Mouse (Mus musculus) neural tube, embryonic 15.5 days (tissue): ENCODE measurements at regions not wholly inside any gene's neighbourhood (a gene's known extent, or its start where the extent isn't known, plus 50 kb on each side); places are given as distances from the start of the nearest gene placed in this dataset.

ENCODE experiments used
- ATAC-seq: fragments of 200-750 bp; cut with Nextera tagmentation; 2 replicates; pipeline ENCODE4 v1.8.0; 2017; ENCODE audit warnings: mild to moderate bottlenecking, moderate TSS enrichment, moderate library complexity; ENCODE audit not compliant: low FRiP score
- H3K27ac ChIP-seq: fragments of 300-500 bp; sonication (generic); replicated peaks from 2 replicates; pipeline ENCODE4 v1.5.1; 2015; ENCODE audit warnings: mild to moderate bottlenecking, inconsistent platforms
- H3K27me3 ChIP-seq: fragments of 300-500 bp; sonication (generic); replicated peaks from 2 replicates; pipeline ENCODE4 v1.6.1; 2015; ENCODE audit warnings: inconsistent platforms
- H3K36me3 ChIP-seq: fragments of 300-500 bp; sonication (generic); 2 replicates; pipeline ENCODE4 v1.6.1; 2015; ENCODE audit warnings: inconsistent platforms
- H3K4me1 ChIP-seq: fragments of 300-500 bp; sonication (generic); 2 replicates; pipeline ENCODE4 v1.6.1; 2015; ENCODE audit warnings: inconsistent platforms
- H3K4me2 ChIP-seq: fragments of 300-500 bp; sonication (generic); 2 replicates; pipeline ENCODE4 v1.6.1; 2015; ENCODE audit warnings: inconsistent platforms, mild to moderate bottlenecking, moderate library complexity
- H3K4me3 ChIP-seq: fragments of 300-500 bp; sonication (generic); replicated peaks from 2 replicates; pipeline ENCODE4 v1.5.1; 2015; ENCODE audit warnings: mild to moderate bottlenecking, inconsistent platforms
- H3K9ac ChIP-seq: fragments of 300-500 bp; sonication (generic); replicated peaks from 2 replicates; pipeline ENCODE4 v1.6.1; 2015; ENCODE audit warnings: mild to moderate bottlenecking, inconsistent platforms
- H3K9me3 ChIP-seq: fragments of 300-500 bp; sonication (generic); replicated peaks from 2 replicates; pipeline ENCODE4 v1.6.1; 2016; ENCODE audit warnings: inconsistent platforms
- WGBS: fragments of 180-500 bp; shearing (Covaris S2); methylation state at CpG from one replicate; pipeline ENCODE4 v1.1.7; 2015; ENCODE audit warnings: mixed read lengths; 5-methylcytosine and 5-hydroxymethylcytosine counted together

DNA sequence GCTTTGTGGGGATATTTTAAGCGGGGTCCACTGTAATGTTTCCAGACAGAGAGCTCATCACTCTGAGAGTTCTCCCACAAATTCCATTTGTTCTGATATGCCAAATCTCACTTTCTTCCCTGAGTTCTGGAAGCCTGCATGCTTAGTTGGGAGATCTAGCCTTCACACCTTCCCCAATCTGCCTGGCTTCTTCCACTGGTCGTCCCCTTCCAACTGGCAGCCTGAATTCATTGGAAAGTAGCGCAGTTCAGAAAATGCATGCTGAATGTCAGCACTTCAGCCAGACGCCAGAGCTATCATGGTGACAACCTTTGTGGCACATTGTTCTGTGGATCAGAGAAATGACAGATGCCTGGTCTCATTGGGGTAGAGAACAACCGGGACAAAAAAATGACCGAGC, 667.2 kb downstream of the Pdcd6ip start:
- H3K4me2 ChIP-seq, result no peak overlapping the region
- H3K27ac ChIP-seq, result no peak overlapping the region
- H3K9me3 ChIP-seq, result no peaks in the 10 kb centered on the region
- H3K4me3 ChIP-seq, result no peak overlapping the region
- H3K27me3 ChIP-seq, result no peaks in the 10 kb centered on the region
- no peaks in the 10 kb centered on the region for H3K36me3 ChIP-seq
- no peak overlapping the region for H3K9ac ChIP-seq
- 92% methylated on average over 6 of the region's 6 CpGs for WGBS
- H3K4me1 ChIP-seq, result no peaks in the 10 kb centered on the region
- no peak for ATAC-seq

DNA sequence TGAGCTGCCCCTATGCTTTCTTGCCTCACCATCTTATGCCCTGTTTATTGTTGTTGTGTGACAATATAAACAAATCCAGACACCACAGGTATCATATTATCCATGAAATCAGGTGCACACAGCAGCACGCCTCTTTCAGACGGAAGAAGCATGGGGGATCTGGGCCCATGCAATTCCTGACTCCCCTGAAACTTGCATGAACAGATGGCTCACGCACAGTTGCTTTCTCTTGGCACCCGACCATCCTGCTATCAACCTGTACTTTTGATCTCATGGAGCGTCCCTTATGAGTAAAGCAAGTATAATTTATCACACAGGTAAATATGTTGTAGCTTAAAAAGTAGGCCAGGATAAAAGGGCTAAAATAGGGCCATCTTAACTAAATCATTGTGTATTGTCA, 674.1 kb downstream of the Pdcd6ip start:
- no peak for ATAC-seq
- Histone ChIP-seq H3K27ac (no peak overlapping the region), H3K9ac (no peak overlapping the region), H3K4me3 (no peak overlapping the region), H3K4me1 (no peaks in the 10 kb centered on the region), H3K36me3 (no peaks in the 10 kb centered on the region), H3K27me3 (no peaks in the 10 kb centered on the region), H3K9me3 (no peaks in the 10 kb centered on the region), H3K4me2 (no peak overlapping the region)
- WGBS, result 83% methylated on average over 5 of the region's 5 CpGs

DNA sequence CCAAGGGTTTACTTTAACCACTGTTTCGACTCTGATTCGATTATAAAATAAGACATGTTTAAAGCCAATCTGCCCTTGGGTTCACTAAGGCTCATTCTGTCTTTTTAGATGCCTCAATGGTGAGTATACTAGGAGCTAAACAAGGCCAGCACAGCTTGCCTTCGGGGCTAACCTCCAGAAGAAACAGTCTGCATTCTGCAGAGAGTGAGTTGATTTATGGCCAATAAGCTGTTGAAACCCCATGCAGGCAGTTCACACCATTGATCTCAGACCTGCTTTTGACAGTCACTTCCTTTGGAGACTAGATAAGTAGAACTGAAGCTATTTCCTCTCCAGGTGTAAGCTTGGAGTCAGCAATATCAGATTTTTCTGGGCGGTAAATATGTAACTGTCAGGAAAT, 679.0 kb downstream of the Pdcd6ip start:
- Histone ChIP-seq H3K4me2 (no peak overlapping the region), H3K27me3 (no peaks in the 10 kb centered on the region), H3K27ac (no peak overlapping the region), H3K9me3 (no peaks in the 10 kb centered on the region), H3K4me3 (no peak overlapping the region), H3K9ac (no peak overlapping the region), H3K4me1 (no peaks in the 10 kb centered on the region), H3K36me3 (no peaks in the 10 kb centered on the region)
- WGBS, result 70% methylated on average over 4 of the region's 4 CpGs
- ATAC-seq, result no peak

DNA sequence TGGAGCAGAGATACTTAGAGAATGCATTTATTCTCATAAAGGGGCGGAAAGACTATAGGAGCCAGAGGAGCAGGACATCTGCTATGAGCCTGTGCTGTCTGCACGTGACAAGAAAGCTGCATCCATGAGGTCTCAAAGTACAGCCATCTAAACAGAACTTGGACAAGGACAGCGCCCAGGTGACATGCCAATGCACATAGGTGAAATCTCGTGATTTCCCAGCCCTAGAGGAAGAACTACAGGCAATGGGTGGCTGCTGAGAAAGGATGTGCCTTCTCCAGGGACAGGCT, 681.2 kb downstream of the Pdcd6ip start:
- H3K9me3 ChIP-seq, result no peaks in the 10 kb centered on the region
- H3K27ac ChIP-seq, result no peak overlapping the region
- H3K27me3 ChIP-seq, result no peaks in the 10 kb centered on the region
- H3K4me1 ChIP-seq, result no peaks in the 10 kb centered on the region
- ATAC-seq, result no peak
- 80% methylated on average over 4 of the region's 4 CpGs for WGBS
- no peak overlapping the region for H3K4me2 ChIP-seq
- H3K4me3 ChIP-seq, result no peak overlapping the region
- no peaks in the 10 kb centered on the region for H3K36me3 ChIP-seq
- H3K9ac ChIP-seq, result no peak overlapping the region

DNA sequence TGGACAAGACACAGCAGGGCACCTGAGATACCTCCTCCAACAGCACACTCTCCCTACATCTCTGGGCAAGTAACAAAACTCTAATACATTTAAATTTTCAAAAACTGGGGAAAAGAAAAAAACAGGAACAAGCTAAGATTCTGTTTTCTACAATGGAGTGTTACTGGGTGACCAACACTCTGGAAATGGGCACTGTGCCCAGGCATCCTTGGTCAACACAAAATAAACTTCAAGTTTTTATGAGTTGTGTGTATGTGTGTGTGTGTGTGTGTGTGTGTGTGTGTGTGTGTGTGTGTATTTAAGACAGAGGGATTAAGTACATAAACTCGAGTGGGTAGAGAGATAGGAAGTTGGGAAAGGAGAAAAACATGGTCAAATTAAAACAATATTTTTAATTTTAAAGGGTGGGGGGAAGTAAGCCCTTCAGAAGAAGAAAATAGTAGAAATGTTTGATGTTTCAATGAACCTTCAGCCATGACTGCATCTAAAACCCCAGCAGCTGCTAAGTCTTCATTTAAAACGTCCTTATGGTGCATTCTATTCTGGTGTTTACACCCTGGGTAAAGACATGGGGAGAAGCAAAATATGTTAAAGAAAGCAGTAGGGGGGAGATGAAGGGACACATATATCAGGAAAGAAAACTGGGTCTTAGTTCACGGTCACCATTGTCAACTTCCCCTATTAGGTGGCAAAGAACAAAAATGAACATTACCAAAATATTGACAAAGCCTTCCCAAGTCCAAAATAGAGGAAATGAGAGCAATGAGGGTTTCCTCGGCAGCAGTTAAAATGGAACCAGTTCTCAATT, 681.8 kb downstream of the Pdcd6ip start:
- H3K36me3 ChIP-seq, result no peaks in the 10 kb centered on the region

DNA sequence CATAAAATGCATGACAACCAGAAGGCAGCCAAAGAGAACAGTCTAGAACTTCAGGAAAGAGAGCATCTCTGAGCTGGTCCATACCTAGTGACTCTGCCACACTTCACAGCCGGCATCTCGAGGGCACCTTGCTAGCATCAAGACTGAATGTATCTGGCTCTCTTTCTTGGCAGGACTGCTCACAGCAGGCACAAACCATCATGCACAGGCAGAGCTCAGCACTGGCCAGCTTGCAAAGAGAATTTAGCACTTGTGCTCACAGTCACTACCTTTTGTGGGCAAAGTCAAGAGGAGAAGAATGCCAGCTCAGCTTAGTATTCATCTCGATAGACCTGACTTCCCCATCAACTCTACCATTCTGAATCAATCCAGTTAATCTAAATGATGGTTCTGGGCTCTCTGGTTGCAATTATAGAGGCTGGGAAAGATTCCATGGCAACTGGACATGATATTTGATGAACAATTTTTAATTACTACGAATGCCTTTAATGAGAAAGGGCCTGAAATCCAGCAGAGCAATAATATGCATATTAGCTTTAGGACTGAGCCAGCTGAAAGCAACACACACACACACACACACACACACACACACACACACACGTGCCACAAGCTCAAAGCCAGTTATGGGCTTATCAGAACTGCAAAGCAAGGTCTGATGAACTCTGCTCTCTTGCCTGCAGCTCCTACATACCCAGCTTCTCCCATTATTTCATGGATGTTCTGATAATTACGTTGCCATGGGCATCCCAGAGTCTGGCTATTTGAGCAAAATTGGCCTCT, 686.0 kb downstream of the Pdcd6ip start:
- H3K9ac ChIP-seq, result no peak overlapping the region
- no peaks in the 10 kb centered on the region for H3K36me3 ChIP-seq
- 63% methylated on average over 6 of the region's 6 CpGs for WGBS
- no peaks in the 10 kb centered on the region for H3K9me3 ChIP-seq
- H3K27me3 ChIP-seq, result no peaks in the 10 kb centered on the region
- ATAC-seq, result no peak; the same call in 1 of the 2 replicates
- H3K4me3 ChIP-seq, result no peak overlapping the region
- H3K4me2 ChIP-seq, result no peak overlapping the region
- H3K27ac ChIP-seq, result no peak overlapping the region
- 0 out of 2 replicates have a peak, but pooled peaks cover 3% of the 10 kb centered on the region for H3K4me1 ChIP-seq

More for the DNA sequence above, 681.8 kb downstream of the Pdcd6ip start:
- H3K9me3 ChIP-seq, result no peaks in the 10 kb centered on the region
- H3K9ac ChIP-seq, result no peak overlapping the region
- no peak for ATAC-seq
- H3K4me3 ChIP-seq, result no peak overlapping the region
- no peaks in the 10 kb centered on the region for H3K27me3 ChIP-seq
- WGBS, result 64% methylated on average over 4 of the region's 4 CpGs
- no peak overlapping the region for H3K27ac ChIP-seq
- H3K4me2 ChIP-seq, result no peak overlapping the region
- H3K4me1 ChIP-seq, result no peaks in the 10 kb centered on the region

DNA sequence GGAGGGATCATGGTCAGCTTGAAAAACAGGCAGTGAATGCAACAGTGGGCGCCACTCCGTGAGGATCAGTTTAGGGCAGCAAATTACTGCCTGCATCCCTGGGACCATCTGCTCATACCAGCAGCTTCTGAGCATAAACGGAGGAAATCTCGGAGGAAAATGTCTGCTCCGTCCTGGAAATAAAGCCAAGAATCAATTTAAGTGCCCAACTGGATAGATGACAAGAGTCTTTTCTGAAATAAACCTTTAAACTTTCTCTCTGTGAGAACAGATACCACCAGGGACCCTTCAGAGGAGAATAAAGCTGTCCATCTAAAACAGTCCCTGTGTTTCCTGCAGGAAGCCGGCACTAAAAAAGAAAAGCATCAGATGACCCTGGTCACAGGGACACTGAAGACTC, 688.5 kb downstream of the Pdcd6ip start:
- ATAC-seq, result no peak
- H3K4me2 ChIP-seq, result no peak overlapping the region
- H3K27me3 ChIP-seq, result no peaks in the 10 kb centered on the region
- H3K4me1 ChIP-seq, result 0 out of 2 replicates have a peak, but pooled peaks cover 3% of the 10 kb centered on the region
- no peaks in the 10 kb centered on the region for H3K36me3 ChIP-seq
- no peak overlapping the region for H3K9ac ChIP-seq
- no peaks in the 10 kb centered on the region for H3K9me3 ChIP-seq
- H3K4me3 ChIP-seq, result no peak overlapping the region
- 56% methylated on average over 6 of the region's 6 CpGs for WGBS
- H3K27ac ChIP-seq, result no peak overlapping the region

DNA sequence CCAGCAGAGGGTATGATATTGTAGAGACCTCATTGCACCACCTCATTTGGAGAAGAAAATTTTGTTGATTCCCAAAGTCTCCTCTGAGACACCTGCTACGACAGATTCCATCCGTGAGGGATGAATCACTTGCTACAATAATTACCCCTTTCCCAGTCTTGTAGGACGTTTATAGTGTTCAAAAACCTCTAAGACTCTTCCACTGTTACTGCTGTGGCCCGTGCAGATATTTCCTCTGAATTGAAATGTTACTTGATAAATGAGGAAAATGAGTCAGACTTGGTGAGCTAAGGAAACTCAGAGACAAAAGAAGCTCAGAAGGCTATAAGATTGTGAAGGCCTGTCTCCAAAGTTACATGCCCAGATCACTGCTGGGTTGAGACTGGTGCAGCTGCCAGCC, 700.0 kb downstream of the Pdcd6ip start:
- Histone ChIP-seq H3K4me3 (no peak overlapping the region), H3K9ac (no peak overlapping the region), H3K27ac (no peak overlapping the region), H3K36me3 (no peaks in the 10 kb centered on the region), H3K4me2 (no peak overlapping the region), H3K27me3 (no peaks in the 10 kb centered on the region), H3K4me1 (no peaks in the 10 kb centered on the region), H3K9me3 (no peaks in the 10 kb centered on the region)
- WGBS, result 82% methylated on average over 4 of the region's 4 CpGs
- no peak for ATAC-seq

DNA sequence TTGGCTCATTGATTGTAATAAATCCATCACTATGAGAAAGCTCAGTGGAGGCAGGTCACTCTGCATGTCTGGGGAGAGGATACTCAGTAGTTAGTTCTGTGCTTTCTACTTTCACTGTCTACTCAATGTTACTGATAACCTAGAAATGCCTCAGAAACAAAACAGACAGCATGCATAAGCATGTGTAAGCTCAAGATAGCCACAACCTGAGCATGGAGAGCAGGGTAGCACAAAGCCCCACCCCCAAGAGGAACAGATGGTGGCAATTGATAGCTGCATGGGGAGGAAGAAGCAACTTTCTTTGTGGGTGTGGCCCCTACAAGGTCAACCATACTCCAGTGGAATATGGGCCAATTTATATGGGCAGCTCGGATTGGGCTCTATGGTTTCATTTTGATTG, 711.9 kb downstream of the Pdcd6ip start:
- 82% methylated on average over 1 of the region's 1 CpGs for WGBS
- ATAC-seq, result no peak
- no peaks in the 10 kb centered on the region for H3K36me3 ChIP-seq

DNA sequence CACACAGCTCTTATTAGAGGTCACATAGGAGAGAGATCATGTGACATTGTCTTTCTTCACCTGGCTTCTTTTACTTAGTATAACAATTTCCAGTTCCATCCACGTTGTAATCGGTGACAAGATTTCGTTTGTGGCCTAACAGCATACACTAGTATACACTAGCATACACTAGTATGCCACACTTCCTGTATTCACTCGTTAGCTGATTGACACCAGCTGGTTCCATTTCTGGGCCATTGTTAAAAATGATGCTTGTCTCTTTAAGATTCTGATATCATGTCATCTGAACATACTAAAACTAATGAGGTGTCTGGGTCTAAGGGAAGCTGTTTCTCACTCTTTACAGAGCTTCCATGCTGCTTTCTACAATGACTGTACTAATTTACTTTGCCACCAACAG, 713.3 kb downstream of the Pdcd6ip start:
- WGBS, result 78% methylated on average over 4 of the region's 4 CpGs
- Histone ChIP-seq H3K4me3 (no peak overlapping the region), H3K27ac (no peak overlapping the region), H3K27me3 (no peaks in the 10 kb centered on the region), H3K9ac (no peak overlapping the region), H3K36me3 (no peaks in the 10 kb centered on the region), H3K4me2 (no peak overlapping the region), H3K4me1 (no peaks in the 10 kb centered on the region), H3K9me3 (no peaks in the 10 kb centered on the region)
- ATAC-seq, result no peak

More for the DNA sequence above, 711.9 kb downstream of the Pdcd6ip start:
- no peaks in the 10 kb centered on the region for H3K27me3 ChIP-seq
- no peak overlapping the region for H3K4me2 ChIP-seq
- no peaks in the 10 kb centered on the region for H3K9me3 ChIP-seq
- H3K27ac ChIP-seq, result no peak overlapping the region
- no peak overlapping the region for H3K4me3 ChIP-seq
- H3K9ac ChIP-seq, result no peak overlapping the region
- H3K4me1 ChIP-seq, result no peaks in the 10 kb centered on the region

DNA sequence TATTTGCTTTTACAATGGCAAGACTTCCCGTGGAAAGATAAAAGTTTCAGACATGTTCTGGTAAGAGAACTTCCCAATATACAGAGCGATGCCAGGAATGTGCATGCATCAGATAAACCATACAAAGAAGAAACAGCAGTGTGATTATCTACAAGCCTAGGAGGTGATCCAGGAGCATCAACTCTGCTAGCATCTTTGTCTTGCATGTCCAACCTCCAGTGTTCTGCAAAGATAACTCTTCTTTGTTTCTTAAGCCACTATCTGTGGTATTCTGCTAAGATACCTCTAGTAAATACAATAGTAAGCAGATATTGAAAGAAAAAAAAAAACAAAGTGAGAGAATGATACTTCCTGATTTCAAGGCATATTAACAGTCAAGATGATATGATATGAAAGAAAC, 714.4 kb downstream of the Pdcd6ip start:
- no peaks in the 10 kb centered on the region for H3K27me3 ChIP-seq
- H3K9me3 ChIP-seq, result no peaks in the 10 kb centered on the region
- no peak overlapping the region for H3K27ac ChIP-seq
- no peaks in the 10 kb centered on the region for H3K36me3 ChIP-seq
- WGBS, result 74% methylated on average over 2 of the region's 2 CpGs
- no peak overlapping the region for H3K4me2 ChIP-seq
- H3K4me1 ChIP-seq, result no peaks in the 10 kb centered on the region
- no peak for ATAC-seq
- H3K9ac ChIP-seq, result no peak overlapping the region
- H3K4me3 ChIP-seq, result no peak overlapping the region

DNA sequence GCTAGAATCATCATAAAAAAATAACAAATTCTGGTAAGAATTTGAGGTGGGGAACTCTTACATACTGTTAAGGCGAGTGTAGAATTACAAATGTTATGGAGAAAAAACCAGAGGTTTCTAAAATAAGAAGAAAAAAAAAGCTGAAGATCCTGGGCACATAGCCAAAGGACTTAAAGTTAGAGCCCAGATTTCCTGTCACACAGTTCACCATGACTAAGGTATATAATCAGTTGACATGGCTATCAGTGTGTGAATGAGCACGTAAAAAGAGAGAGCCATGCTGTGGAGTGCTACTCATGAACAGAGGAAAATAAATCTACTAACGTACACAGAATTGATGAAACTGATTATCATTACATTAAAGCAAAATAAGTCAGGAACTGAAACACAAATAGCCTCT, 715.1 kb downstream of the Pdcd6ip start:
- no peak overlapping the region for H3K27ac ChIP-seq
- no peak for ATAC-seq
- no peaks in the 10 kb centered on the region for H3K27me3 ChIP-seq
- no peak overlapping the region for H3K4me3 ChIP-seq
- 42% methylated on average over 3 of the region's 3 CpGs for WGBS
- H3K9ac ChIP-seq, result no peak overlapping the region
- H3K4me1 ChIP-seq, result no peaks in the 10 kb centered on the region
- H3K9me3 ChIP-seq, result no peaks in the 10 kb centered on the region
- no peaks in the 10 kb centered on the region for H3K36me3 ChIP-seq
- H3K4me2 ChIP-seq, result no peak overlapping the region
